Mouse (Mus musculus): ENCODE results near the gene Actl10.

Actl10 gene

GRCm38 (mm10) chr2:154551927-154552326 is 351 bp downstream of the Actl10 start:
- DNase-seq = no peak

- peak; percentile 84 for DNase-seq
Measured at GRCm38 (mm10) chr2:154552424-154552907, 890 bp downstream of the Actl10 start.

GRCm38 (mm10) chr2:154555235-154555634 is 3.7 kb downstream of the Actl10 start:
- DNase-seq = no peak

- peak; percentile 32 for DNase-seq
Measured at GRCm38 (mm10) chr2:154557184-154557832, 5.7 kb downstream of the Actl10 start.

- peak; percentile 79 for DNase-seq
Measured at GRCm38 (mm10) chr2:154558264-154559039, 6.9 kb downstream of the Actl10 start, which contains the start of gene Necab3. TSS of gene Necab3 (minus strand) at chr2:154558890.

- no peak for DNase-seq
Measured at GRCm38 (mm10) chr2:154563612-154564170, 12.1 kb downstream of the Actl10 start.

- DNase-seq = no peak
Measured at GRCm38 (mm10) chr2:154565562-154565961, 14.0 kb downstream of the Actl10 start.

- no peak for DNase-seq
Measured at GRCm38 (mm10) chr2:154566641-154567040, 15.1 kb downstream of the Actl10 start.

GRCm38 (mm10) chr2:154567766-154568165 is 16.2 kb downstream of the Actl10 start:
- DNase-seq = no peak

GRCm38 (mm10) chr2:154568329-154569070 is 16.9 kb downstream of the Actl10 start:
- DNase-seq = no peak

- DNase-seq = peak; percentile 76
Measured at GRCm38 (mm10) chr2:154569071-154569748, 17.6 kb downstream of the Actl10 start.

GRCm38 (mm10) chr2:154569836-154570286 is 18.3 kb downstream of the Actl10 start, which contains the start of gene E2f1:
TSS of gene E2f1 (minus strand) at chr2:154569892.
- DNase-seq = peak; percentile 97

GRCm38 (mm10) chr2:154570666-154571065 is 19.1 kb downstream of the Actl10 start:
- no peak for DNase-seq

GRCm38 (mm10) chr2:154571266-154571665 is 19.7 kb downstream of the Actl10 start:
- no peak for DNase-seq

GRCm38 (mm10) chr2:154571976-154572375 is 20.4 kb downstream of the Actl10 start:
- DNase-seq = no peak

- DNase-seq = no peak
Measured at GRCm38 (mm10) chr2:154572996-154573395, 21.4 kb downstream of the Actl10 start.

- DNase-seq = no peak
Measured at GRCm38 (mm10) chr2:154574271-154574670, 22.7 kb downstream of the Actl10 start.

GRCm38 (mm10) chr2:154576876-154577743 is 25.5 kb downstream of the Actl10 start:
- peak; percentile 72 for DNase-seq

GRCm38 (mm10) chr2:154577744-154578067 is 26.1 kb downstream of the Actl10 start:
- no peak for DNase-seq

GRCm38 (mm10) chr2:154580586-154580985 is 29.0 kb downstream of the Actl10 start:
- no peak for DNase-seq

- no peak for DNase-seq
Measured at GRCm38 (mm10) chr2:154581421-154581820, 29.8 kb downstream of the Actl10 start.
